Mouse (Mus musculus) bone marrow macrophage, adult 2 months (primary cell): ENCODE results near the gene Tshz2.

Experiments
- CTCF ChIP-seq: IDR thresholded peaks from 2 replicates; pipeline ENCODE4 v1.5.1; 2012; ENCODE audit warnings: low read depth, mild to moderate bottlenecking, low read length, moderate library complexity
- POLR2A ChIP-seq: IDR thresholded peaks from 2 replicates; pipeline ENCODE4 v1.6.1; 2012; ENCODE audit warnings: mild to moderate bottlenecking, low read depth, low read length, borderline replicate concordance

- no peak for TF ChIP-seq CTCF
- TF ChIP-seq POLR2A = no peak
These were observed 437.2 kb downstream of the Tshz2 start for GRCm38 (mm10) chr2:170069976-170070375.
